Mouse (Mus musculus) urinary bladder, postnatal 10 days (tissue): Measurements from ENCODE around the gene Kidins220.

Experiments
- DNase-seq: peaks from one replicate; pipeline ENCODE4 v3.0.0; 2022; ENCODE audit warnings: low spot score

Kidins220 gene

DNA sequence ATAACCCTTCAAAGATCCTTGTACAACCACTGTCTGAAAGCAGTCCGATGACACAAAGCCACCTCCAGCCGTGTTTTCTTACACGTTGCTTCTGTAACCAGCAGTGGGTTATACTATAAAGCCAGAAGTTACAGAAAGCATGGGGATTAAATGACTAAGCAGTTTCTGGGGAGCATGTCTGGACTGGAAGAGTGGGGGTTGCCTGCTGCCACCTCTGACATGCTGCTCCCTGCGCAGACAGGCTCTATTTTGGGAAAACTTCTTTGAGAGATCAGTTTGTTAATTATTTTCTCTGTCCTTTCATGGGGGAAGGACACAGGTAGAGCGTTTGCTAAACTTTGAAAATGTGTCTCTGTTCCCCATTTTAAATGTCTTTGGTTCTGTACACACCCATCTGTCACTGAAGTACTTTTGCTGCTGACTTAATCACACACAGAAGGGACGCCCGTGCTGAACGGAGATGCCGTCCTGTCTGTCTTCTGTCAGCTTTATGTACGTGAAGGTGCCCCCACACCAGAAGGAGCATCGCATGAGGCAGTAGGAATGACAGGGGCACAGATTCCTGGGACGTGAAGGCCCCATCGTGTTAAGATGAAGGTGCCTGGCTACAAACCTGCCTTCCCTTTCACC lies 11.2 kb upstream of the Kidins220 start:
- DNase-seq, result no peak

GRCm38 (mm10) chr12:24965406-24965805 lies 9.3 kb upstream of the Kidins220 start:
- no peak for DNase-seq

DNA sequence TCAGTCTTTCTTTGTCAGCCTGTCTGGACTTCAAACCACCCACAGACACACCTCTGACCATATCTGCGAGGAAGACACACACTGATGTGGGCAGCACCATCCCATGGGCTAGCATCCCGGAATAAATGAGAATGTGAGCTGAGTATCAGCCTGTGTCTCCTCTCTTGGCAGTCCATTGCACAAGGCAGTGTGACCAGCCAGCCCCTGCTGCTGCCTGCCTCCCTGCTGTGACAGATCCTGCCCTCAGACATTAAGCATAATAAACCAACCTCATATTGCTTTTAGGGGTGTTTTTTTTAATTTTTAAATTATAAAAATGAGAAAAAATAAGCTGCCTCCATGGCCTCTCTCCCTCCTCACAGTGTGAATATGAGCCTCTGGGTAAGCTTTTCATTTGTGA lies 8.7 kb upstream of the Kidins220 start:
- no peak for DNase-seq

- DNase-seq, result no peak
Observed at GRCm38 (mm10) chr12:24971490-24972200, 3.1 kb upstream of the Kidins220 start.

DNA sequence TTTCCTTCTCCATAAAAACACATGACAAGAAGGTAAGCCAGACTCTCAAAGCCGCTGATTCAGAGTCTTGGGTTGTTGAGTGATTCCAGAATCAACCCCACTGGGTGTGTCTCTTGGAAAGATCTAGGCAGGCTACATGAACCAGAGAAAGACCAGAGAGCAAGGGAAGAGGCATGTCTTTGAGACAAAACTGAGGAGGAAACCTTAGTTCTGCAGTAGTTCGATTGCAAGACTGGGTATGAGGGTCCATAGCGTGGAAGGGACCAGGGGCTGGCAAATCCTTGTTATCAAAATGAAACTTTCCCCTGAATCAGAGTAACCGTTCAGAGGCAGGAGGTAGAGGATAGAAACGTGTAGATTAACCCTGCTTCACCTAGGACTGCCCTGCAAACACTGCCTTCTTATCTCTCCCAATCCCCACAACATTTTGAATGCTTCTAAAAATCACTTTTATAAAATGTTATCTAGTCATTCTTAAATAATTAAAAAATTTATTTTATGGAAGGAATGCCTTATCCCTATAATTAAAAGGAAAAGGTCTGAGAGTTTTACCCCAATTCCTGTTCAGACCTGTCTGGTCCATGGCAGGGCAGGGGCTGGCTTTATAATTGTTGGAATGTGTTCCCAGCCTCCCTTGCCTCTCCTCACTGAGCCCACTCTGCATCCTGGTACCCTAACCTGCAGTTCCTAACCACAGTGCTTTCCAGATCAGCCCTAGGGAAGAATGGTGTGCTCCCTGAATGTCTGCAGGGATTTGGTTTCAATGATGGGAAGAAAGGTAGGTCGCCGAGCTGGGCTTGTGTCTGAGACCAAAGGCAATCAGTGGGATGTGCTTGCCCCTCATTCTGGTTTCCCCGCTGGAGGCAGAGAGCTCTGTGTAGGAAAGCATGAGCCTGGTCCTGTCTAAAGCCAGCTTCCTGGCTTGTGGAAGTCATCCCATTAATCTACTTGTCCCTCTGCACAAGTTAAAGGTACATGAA lies 2.1 kb upstream of the Kidins220 start:
- no peak for DNase-seq

DNA sequence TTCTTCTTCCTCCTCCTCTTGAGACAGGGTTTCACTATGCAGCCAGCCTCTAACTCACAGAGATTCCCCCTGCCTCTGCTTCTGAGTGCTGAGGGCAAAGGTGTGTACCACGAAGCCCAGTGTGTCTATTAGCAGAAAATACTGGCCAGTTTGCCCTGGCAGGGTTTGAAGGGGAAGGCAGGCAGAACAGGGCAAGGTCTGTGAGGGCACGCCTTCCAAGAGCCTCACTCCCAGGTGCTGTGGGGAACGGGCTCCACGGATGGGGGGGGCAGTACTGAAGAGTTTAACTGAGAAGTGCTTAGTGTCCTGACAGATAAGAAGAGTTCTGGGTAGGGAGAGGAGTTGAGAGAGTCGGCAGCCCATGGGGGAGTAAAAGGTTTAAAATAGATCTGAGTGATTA lies 1.1 kb upstream of the Kidins220 start:
- no peak for DNase-seq

DNA sequence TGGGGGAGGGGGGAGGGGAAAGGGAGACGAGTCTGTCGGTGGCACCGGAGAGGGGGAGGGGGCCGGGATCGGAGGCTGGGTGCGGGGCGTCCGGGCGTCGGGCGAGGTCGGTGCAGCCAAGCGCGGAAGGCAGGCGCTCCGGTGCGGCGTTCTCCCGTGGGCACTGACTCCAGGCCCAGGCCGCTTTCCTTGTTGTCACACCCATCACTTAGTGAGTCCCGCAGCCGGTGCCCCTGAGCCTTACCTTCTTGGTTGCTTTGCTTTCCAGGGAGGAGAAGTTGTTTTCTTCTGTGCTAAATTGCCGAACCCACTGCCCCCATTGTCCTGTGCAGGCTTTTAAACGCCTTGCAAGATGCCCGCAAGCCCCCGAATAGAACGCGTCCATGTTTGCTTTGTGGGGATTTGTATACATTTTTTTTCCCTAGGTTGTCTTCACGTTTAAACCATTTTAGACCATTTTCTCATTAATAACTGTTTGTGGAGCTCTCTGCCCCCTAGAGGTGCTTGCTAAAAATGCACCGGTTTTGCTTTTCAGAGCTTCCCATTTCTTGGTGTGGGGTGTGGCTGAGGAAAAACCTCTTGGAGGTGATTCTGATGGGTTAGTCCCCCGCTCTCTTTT lies 499 bp downstream of the Kidins220 start:
- DNase-seq, result no peak

DNA sequence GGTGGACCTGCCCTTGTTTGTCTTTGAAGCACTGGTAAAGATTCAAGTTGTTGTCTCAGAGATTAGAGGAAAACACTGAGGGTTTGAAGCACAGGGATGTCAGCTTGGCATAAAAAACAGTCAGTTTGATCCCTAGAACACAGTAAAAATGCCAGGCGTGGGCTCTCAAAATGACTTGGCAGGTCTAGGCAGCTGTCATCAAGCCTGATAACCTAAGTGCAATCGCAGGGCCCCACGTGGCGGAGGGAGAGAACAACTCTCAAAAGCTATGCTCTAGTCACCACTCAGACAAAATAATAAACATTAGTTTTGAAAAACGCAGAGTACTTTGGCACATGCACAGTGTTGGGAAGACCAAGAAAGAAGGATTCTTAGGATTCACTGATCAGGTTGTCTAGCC lies 10.5 kb downstream of the Kidins220 start:
- no peak for DNase-seq

DNA sequence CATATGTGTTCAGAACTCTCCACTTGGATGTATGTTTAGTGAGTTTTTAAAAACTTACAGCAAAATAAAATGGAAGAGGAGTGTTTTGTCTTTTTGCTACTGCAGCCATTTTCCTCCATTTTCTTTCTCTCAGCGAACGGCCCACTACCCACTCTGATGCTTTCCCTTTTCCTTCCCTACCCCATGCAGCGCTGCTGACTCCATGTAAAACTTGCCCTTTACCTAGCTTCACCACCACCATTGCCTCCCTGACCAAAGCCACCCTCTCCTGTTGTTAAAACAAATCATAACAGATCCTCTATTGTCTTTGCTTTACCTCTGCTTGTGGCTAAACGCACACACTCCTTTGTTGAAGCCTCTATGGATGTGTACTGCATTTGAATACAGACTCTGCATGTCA lies 20.6 kb downstream of the Kidins220 start:
- no peak for DNase-seq

DNA sequence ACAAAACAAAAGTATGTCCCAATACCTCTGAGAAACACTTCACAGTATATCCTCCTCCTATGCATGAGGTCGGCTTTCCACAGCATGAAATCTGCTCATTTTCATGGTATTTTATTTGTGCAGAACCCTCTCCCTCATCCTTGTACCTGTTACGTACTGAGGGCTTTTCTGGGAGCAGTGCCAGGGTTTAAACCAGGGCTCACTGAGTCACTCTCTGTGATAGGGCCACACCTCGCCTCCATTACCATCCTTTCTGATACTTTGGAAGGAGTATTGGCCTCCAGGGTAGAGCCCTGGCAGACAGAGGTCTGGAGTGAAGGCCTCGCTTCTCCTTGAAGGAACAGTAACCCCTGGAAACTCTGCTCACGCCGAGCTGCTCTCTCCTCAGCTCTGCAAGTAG lies 30.6 kb downstream of the Kidins220 start:
- DNase-seq, result no peak

- DNase-seq, result no peak
Observed at GRCm38 (mm10) chr12:25009957-25010356, 35.2 kb downstream of the Kidins220 start.

GRCm38 (mm10) chr12:25010416-25010815 lies 35.7 kb downstream of the Kidins220 start:
- DNase-seq, result no peak

DNA sequence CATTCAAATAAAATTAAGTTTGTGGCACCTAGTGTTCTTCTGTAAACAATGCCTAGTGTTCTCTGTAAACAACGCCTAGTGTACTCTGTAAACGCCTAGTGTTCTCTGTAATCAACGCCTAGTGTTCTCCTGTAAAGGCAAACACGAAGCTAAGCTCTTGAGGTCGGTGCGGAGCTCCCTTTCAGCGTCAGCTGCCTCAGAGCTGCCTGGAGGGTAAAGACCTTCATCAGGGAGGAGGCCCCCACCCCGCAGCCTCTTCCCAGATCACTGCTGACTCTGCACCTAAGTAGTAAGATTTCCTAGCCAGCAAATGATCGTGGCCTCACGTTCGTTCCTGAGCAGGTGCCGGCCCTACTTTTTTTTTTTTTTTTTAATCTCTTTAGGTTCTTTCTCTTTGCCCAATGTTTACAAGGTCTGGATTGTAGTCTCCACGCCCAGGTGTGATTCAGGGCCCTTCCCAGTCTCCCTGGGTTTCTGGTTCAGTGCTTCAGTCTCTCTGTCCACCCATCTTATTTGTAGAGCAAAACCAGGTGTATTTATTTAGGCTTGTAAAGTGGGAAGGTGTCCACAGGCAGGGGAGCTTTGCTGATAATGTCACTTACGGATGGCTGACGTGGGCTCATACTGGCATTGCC lies 37.1 kb downstream of the Kidins220 start:
- no peak for DNase-seq

DNA sequence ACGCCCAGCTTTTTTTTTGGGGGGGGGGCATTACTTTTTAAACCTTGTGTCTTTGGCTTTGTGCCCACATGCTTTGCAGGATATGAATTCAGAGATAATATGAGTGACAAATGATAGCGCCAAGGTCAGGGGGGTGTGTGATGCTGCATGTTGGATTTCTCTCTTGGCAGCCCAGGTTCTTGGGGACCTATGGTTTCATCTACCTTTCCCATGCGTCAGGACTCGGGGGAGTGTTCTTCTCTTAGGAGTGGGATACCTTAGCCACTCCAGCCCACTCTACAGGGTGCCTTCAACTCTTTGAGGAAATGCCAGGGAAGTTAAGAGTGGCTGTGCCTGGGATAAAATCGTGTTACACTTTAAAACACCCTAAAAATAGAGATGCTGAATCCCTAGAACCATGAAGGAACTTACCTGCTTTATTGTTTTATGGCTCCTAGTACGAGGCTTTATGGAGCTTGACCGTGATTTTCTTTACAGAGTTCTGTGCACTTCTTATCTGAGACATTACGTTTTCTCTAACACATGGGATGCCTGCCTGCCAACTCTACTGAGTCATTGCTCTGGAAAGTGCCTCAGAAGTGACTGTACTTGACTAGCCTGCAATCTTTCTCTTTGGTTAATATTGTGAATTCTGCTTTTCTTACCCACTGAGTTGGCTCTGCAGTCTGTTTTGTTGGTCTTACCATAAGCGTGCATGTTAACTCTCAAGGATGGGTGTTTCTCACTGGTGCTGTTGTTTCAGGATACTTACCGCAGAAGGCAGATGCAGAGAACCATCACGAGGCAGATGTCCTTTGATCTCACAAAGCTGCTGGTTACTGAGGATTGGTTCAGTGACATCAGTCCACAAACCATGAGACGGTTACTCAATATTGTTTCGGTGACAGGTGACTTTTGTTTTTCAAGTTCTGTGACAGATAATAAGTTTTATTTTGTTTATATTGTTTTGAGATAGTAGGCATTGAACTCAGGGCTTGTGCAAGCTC lies 38.1 kb downstream of the Kidins220 start:
- DNase-seq, result no peak

- DNase-seq, result no peak
Observed at GRCm38 (mm10) chr12:25014307-25014927, 39.7 kb downstream of the Kidins220 start.

GRCm38 (mm10) chr12:25014938-25015337 lies 40.2 kb downstream of the Kidins220 start:
- DNase-seq, result no peak

- no peak for DNase-seq
Observed at GRCm38 (mm10) chr12:25016995-25017394, 42.3 kb downstream of the Kidins220 start.

GRCm38 (mm10) chr12:25021057-25021456 lies 46.3 kb downstream of the Kidins220 start:
- DNase-seq, result no peak

GRCm38 (mm10) chr12:25024862-25025545 lies 50.3 kb downstream of the Kidins220 start:
- DNase-seq, result no peak
